Mouse (Mus musculus): ENCODE results near the gene Col15a1.

Col15a1 gene

GRCm38 (mm10) chr4:47311467-47311866 lies 103.5 kb downstream of the Col15a1 start:
- no peak for DNase-seq

GRCm38 (mm10) chr4:47311929-47312328 lies 104.0 kb downstream of the Col15a1 start:
- no peak for DNase-seq

- DNase-seq = no peak
Observed at GRCm38 (mm10) chr4:47312676-47313075, 104.7 kb downstream of the Col15a1 start.

DNA sequence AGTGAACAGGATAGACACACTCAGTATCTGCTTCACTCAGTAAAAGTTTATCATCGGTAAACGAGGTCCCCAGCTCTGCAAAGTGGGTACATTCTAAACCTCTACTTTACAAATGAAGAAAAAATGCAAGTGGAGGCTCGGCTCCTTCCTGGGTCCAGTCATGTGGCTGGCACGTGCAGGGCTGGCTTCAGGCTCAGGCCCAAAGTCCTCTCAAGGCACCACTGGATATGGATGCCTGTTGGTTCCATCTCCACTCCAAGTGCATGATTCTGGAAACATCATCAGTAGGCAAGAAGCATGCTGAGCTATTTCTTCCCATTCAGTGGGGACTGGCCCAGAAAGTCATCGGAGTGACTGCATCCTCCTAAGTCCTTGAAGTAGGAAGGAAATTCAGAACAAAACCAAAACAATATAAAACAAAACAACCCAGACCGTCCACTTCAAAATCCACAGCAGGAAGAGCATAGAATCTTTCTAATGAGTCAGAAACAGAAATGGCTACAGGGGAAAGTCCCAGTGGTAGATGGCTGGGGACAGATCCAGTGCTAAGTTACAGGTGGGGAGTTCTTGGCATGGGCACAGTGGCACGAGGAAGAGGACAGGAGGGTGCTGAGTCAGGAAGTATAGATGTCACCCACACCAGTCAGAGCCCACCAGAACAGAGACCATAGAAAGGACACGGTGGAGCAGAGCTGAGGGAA lies 105.9 kb downstream of the Col15a1 start:
- no peak for DNase-seq

DNA sequence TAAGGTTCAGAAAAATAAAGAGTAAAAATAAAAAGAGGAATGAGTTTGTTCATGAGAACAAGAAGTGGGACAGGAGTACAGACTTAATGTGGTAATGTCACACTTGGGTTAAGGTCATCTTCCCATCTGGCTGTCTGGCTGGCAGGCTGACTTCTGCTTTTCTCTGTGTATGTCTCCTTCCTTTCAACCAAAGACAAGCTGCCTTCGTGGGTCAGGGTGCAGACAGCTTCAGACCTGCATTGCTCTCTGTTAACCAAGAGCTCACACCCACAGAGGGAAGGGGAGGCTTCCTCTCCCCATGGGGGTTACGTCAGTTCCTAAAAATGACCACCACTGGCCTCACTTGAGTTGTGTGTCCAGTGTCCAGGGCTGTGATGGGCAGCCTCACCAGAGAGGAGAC lies 107.5 kb downstream of the Col15a1 start:
- no peak for DNase-seq

- no peak for DNase-seq
Observed at GRCm38 (mm10) chr4:47316432-47316831, 108.5 kb downstream of the Col15a1 start.

- peak; percentile 71 to 73 for DNase-seq
Observed at GRCm38 (mm10) chr4:47319561-47320321, 111.8 kb downstream of the Col15a1 start.

- DNase-seq = peak; percentile 40 to 65
Observed at GRCm38 (mm10) chr4:47322315-47322714, 114.4 kb downstream of the Col15a1 start.

GRCm38 (mm10) chr4:47324206-47324605 lies 116.2 kb downstream of the Col15a1 start:
- no peak for DNase-seq

DNA sequence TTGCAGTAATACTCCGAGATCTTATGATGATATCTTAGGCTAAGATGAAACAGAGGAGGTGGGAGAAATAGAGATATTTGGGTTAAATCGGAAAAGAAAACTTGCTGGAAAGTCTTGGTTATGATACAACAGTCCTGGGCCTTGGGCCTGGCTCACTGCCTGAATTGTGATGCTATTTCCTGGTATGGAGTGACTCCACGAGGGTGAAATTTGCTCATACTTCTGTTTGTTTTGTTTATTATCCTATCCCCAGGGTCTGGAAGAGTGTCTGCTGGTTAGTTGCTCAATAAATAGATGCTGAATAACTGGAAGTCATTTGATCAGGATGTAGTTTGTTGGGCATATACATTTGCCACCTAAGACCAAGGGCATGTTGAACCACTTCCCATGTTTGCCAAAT lies 119.8 kb downstream of the Col15a1 start:
- no peak for DNase-seq

- no peak for DNase-seq
Observed at GRCm38 (mm10) chr4:47329285-47329684, 121.3 kb downstream of the Col15a1 start.

GRCm38 (mm10) chr4:47330378-47331052 lies 122.6 kb downstream of the Col15a1 start:
- DNase-seq = no peak

- DNase-seq = no peak
Observed at GRCm38 (mm10) chr4:47332812-47333343, 124.9 kb downstream of the Col15a1 start.

GRCm38 (mm10) chr4:47333541-47333940 lies 125.6 kb downstream of the Col15a1 start:
- no peak for DNase-seq

- no peak for DNase-seq
Observed at GRCm38 (mm10) chr4:47336941-47337600, 129.1 kb downstream of the Col15a1 start.

DNA sequence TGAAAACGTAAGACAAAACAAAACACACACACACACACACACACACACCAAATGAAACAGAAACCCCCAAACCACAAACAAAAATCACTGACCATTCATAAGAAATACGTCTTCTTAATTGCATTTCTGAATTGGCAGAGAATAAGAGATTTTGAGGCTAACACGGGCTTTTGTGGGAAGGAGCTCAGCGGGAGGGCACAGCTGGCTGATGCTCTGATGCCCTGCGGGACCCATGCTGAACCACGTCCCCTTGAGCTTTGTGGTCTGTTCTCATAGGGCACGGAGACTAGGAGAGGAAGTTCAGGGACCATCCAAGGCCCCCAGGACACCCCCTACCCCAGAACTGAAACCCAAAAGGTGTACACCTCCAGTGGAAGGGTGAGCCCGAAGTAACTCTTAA lies 134.7 kb downstream of the Col15a1 start:
- peak; percentile 22 to 50 for DNase-seq

DNA sequence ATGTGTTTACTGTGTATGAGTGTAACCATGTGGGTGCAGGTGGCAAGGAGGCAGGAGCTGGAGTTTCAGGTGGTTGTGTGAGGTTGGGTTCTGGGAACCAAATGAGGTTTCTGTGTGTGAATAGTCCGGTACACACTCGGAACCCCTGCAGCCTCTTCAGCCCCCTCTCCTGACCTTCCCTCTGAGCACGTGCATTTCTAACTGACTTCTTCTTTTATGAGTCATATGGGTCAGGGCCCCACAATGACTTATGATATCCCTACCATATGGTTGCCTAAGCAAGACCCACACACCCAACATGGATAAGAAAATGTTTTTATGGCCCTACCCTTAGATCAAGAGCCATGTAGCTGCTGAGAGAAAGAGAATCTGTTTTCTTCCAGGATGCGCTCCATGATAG lies 139.1 kb downstream of the Col15a1 start:
- no peak for DNase-seq

- DNase-seq = no peak
Observed at GRCm38 (mm10) chr4:47349759-47350158, 141.8 kb downstream of the Col15a1 start.

DNA sequence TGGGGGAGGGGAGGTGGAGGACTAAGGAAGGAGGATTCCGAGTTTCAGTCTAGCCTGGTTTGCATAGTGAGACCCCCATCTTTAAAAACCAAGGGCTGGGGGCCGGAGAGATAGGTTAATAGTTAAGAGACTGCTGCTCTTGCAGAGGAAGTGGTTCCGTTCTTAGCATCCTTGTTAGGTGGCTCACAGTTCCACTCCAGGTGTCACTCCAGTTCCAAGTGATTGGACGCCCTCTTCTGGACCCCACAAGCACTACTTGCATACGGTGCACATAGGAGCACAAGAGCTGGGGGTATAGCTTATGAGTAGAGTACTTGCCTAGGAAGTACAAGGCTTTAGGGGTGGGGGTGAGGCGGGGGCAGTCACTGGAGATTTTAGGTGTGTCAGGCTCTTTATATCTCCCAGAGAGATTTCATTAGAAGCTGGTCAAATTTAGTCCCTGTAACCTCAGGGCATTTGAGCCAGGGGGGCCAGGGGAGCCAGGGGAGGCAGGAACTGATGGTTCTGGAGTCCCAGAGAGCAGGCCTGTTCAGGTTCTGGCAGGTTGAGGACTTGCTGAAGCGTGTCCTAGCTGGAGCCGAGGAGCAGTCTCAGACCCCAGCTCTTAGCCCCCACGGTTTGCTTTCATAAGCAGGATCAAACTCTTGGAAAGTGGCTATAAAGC lies 143.6 kb downstream of the Col15a1 start:
- peak; percentile 81 to 87 for DNase-seq

DNA sequence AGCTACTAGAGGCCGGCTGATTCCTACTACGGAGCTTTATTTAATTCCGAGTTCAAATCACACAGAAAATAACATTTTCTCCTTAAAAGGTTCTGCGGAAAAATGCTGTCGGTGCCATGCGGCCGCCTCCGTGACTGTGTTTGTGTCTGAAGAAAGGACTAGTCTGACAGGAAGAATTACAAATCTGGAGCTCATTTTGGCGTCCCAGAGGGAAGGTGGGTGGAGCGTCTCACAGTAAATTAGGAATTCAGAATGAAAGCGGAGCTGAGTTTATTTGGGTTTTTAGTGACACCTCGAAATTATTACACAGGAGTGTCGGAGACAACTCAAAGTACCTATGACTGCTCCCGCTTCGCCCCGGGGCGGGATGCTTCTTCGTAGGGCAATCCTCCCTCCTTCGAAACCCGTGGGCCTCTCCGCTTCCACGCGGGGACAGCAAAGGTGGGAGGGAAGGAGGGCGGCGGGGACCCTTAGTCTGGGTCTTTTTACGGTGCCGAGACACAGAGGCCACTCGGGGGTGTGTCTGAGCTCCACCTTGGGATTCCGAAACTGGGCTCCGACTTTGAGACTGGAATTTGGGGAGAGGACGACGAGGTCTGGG lies 144.2 kb downstream of the Col15a1 start:
- DNase-seq = peak; percentile 61 to 66

DNA sequence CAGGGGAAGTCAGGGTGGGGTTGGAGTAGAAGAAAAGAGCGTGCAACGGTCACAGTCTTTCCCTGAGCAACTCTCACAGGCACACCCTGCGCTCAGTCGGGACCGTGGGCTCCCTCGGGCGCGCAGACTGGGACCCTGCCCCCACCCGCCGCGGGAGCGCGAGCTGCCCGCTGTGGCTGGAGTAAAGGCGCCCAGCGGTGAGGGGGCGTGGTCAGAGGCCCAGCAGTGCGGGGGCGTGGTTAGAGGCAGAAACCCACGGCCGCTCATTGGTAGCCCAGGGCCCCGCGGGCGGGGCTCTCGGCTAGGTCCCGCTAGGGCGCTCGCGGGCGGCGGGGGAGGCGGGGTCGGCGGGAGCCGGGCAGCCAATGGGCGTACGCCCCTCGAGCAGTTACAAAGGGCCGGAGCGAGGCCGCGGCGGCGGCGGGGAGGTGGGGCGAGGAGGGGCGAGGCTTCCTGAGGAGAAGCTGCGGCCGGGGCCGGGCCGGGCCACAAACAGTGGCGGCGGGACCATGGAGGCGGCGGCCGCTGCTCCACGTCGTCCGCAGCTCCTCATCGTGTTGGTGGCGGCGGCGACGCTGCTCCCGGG lies 144.9 kb downstream of the Col15a1 start, which contains the start of gene Tgfbr1:
Gene Tgfbr1 (plus strand): TSS at position 420 of the 586 bp plus-strand sequence.
- DNase-seq = peak; percentile 99 to 100
